13 mouse cellular contexts compared by ENCODE assay signal in the genomic region with DNA sequence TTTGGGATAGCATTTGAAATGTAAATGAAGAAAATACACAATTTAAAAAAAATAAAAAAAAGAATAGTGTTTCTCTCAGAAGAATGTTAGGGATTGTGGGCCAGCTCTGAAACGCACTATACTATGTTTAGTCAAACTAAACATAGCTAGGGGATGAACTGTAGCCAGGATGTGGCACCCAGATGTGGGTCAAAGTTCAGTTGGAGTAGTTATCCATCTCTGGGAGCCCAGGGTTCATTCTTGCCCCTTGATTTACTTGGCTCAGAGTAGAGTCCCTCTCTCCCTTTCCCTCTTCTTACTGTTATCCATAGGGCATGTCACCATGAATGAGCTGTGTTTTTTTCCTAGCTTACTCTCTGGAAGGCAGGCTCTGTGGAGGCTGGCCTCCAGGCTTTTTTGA.
"Had no signal": no experiment of that assay in that cellular context is flagged by ENCODE, and none has a peak within 500 bp of the region (broad histone marks: within the 10 kb centered on the region; RNA-seq: fewer than 3 reads in every experiment).

No protein-coding gene starts in this region.

- H3K27ac ChIP-seq: intestine, embryonic 15.5 days; limb, embryonic 13.5 days; lung, embryonic 15.5 days; midbrain, embryonic 12.5 days; neural tube, embryonic 13.5 days had no signal

- H3K27me3 ChIP-seq: intestine, embryonic 15.5 days; limb, embryonic 13.5 days; lung, embryonic 15.5 days; midbrain, embryonic 12.5 days; neural tube, embryonic 13.5 days had no signal

- H3K9me3 ChIP-seq: intestine, embryonic 15.5 days; limb, embryonic 13.5 days; lung, embryonic 15.5 days; midbrain, embryonic 12.5 days; neural tube, embryonic 13.5 days had no signal

- DNase-seq: left cerebral cortex, postnatal 4 days; retina, postnatal 1 day; right cerebral cortex, postnatal 4 days; spleen, adult 18-20 months; thymus, adult 18-20 months; thymus, postnatal 14 days had no signal

- H3K9ac ChIP-seq: intestine, embryonic 15.5 days; limb, embryonic 13.5 days; lung, embryonic 15.5 days; midbrain, embryonic 12.5 days; neural tube, embryonic 13.5 days had no signal

- H3K4me2 ChIP-seq: intestine, embryonic 15.5 days; limb, embryonic 13.5 days; liver, embryonic 11.5 days; lung, embryonic 15.5 days; midbrain, embryonic 12.5 days; neural tube, embryonic 13.5 days had no signal

- H3K36me3 ChIP-seq: intestine, embryonic 15.5 days; limb, embryonic 13.5 days; lung, embryonic 15.5 days; midbrain, embryonic 12.5 days; neural tube, embryonic 13.5 days had no signal

- H3K4me1 ChIP-seq: lung, embryonic 15.5 days; midbrain, embryonic 12.5 days; neural tube, embryonic 13.5 days had no signal

- H3K4me3 ChIP-seq: intestine, embryonic 15.5 days; limb, embryonic 13.5 days; lung, embryonic 15.5 days; midbrain, embryonic 12.5 days; neural tube, embryonic 13.5 days had no signal

- ATAC-seq: intestine, embryonic 15.5 days; midbrain, embryonic 16.5 days had no signal
